Mouse (Mus musculus) cerebellum, adult 2 months (tissue): ENCODE data around the gene Dock9.

Source experiments
- CTCF ChIP-seq: fragments of 200-500 bp; IDR thresholded peaks from 2 replicates; pipeline ENCODE4 v1.5.1; 2011; ENCODE audit warnings: low read depth, mild to moderate bottlenecking, control low read depth, low read length, moderate library complexity, borderline replicate concordance; ENCODE audit not compliant: insufficient read depth
- POLR2A ChIP-seq: fragments of 200-500 bp; IDR thresholded peaks from 2 replicates; pipeline ENCODE4 v1.6.1; 2011; ENCODE audit warnings: low read length, control low read depth, borderline replicate concordance; ENCODE audit not compliant: insufficient read depth

DNA sequence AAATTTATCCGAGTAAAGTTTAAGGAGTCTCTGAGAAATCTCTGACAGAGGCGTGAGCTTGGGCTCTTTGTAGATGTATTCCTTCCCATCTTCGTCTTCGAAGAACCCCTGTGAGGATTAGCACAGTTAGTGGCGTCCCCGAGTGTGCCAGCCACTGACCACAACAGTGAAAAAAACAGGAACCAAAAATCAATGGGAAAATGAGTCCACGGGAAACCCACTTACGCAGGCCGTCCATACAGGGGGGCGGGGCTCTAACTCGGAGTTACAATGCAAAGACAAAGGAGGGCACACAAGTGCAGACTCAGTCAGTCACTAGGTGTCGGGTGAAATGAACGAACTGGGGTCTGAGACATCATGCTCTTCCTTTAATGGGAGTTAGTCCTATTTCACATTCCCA is 238.6 kb downstream of the Dock9 start:
- TF ChIP-seq CTCF (no peak), POLR2A (no peak)
